Mouse (Mus musculus): ENCODE measurements around the gene Lhfp. TPM values are rescaled to one million over a fixed set of nuclear protein-coding genes. Genes with fewer than 3 reads are reported as not detected.

The Lhfp gene
- polyA plus RNA-seq, 1 experiment from 2014 or later: 37.4 TPM

GRCm38 (mm10) chr3:53036076-53036475 is 5.3 kb upstream of the Lhfp start:
- H3K36me3 ChIP-seq (ENCODE audit: control insufficient read depth, insufficient read depth, low read length): no peaks in the 10 kb centered on the region
- no peak for TF ChIP-seq CTCF (IDR thresholded peaks at IDR 0.05; ENCODE audit: low read depth)
- no peak for TF ChIP-seq EP300 (optimal IDR thresholded peaks at IDR 0.05)
- no peaks in the 10 kb centered on the region for H3K4me1 ChIP-seq (replicated peaks; ENCODE audit: control insufficient read depth, insufficient read depth)
- H3K4me3 ChIP-seq (ENCODE audit: low read depth, low read length): no peak overlapping the region
- ATAC-seq (ENCODE audit: low FRiP score, low TSS enrichment) (no peak), DNase-seq (ENCODE audit: low spot score) (no peak)
- H3K9ac ChIP-seq (ENCODE audit: low read length): no peak overlapping the region
- WGBS: 65% methylated on average over 5 of the region's 5 CpGs
- no peak overlapping the region for H3K4me2 ChIP-seq (replicated peaks; ENCODE audit: low read depth)
- no peaks in the 10 kb centered on the region for H3K9me3 ChIP-seq (ENCODE audit: control insufficient read depth, low read length)
- no peaks in the 10 kb centered on the region for H3K27me3 ChIP-seq (ENCODE audit: control insufficient read depth, insufficient read depth, low read length)
- H3K27ac ChIP-seq (replicated peaks): no peak overlapping the region

DNA sequence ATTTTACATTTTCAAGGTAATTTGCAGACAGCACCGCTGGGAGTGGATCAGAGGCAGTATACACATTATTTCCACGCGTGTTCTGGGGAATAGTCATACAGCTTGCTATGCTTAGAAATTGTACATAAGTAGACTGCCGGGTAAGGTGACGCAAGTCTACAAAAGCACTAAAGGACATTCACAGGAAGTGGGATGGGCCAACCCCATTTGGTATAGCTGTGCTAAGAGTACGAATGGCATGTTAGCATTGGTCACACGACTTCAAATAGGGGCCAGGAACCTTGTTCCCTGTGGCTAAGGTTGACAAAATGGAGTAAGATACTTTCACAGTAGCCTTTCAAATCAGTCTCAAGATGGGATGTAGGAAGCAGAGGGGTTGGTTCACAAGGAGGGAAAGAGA is 4.4 kb upstream of the Lhfp start:
- Histone ChIP-seq H3K36me3 (ENCODE audit: control insufficient read depth, insufficient read depth, low read length) (no peaks in the 10 kb centered on the region), H3K4me2 (replicated peaks; ENCODE audit: low read depth) (no peak overlapping the region), H3K4me1 (replicated peaks; ENCODE audit: control insufficient read depth, insufficient read depth) (no peaks in the 10 kb centered on the region), H3K4me3 (ENCODE audit: low read depth, low read length) (no peak overlapping the region), H3K27ac (replicated peaks) (no peak overlapping the region), H3K27me3 (ENCODE audit: control insufficient read depth, insufficient read depth, low read length) (no peaks in the 10 kb centered on the region), H3K9me3 (ENCODE audit: control insufficient read depth, low read length) (no peaks in the 10 kb centered on the region), H3K9ac (ENCODE audit: low read length) (no peak overlapping the region)
- WGBS: 84% methylated on average over 7 of the region's 7 CpGs
- DNase-seq (ENCODE audit: low spot score) (no peak), ATAC-seq (ENCODE audit: low FRiP score, low TSS enrichment) (no peak)
- no peak for TF ChIP-seq EP300 (optimal IDR thresholded peaks at IDR 0.05)
- TF ChIP-seq CTCF (IDR thresholded peaks at IDR 0.05; ENCODE audit: low read depth): no peak

- TF ChIP-seq EP300 (optimal IDR thresholded peaks at IDR 0.05): no peak
- TF ChIP-seq CTCF (IDR thresholded peaks at IDR 0.05; ENCODE audit: low read depth): no peak
- Histone ChIP-seq H3K27ac (replicated peaks) (no peak overlapping the region), H3K9ac (ENCODE audit: low read length) (no peak overlapping the region), H3K4me3 (ENCODE audit: low read depth, low read length) (no peak overlapping the region), H3K36me3 (ENCODE audit: control insufficient read depth, insufficient read depth, low read length) (no peaks in the 10 kb centered on the region), H3K9me3 (ENCODE audit: control insufficient read depth, low read length) (no peaks in the 10 kb centered on the region), H3K4me2 (replicated peaks; ENCODE audit: low read depth) (no peak overlapping the region), H3K27me3 (ENCODE audit: control insufficient read depth, insufficient read depth, low read length) (no peaks in the 10 kb centered on the region), H3K4me1 (replicated peaks; ENCODE audit: control insufficient read depth, insufficient read depth) (no peaks in the 10 kb centered on the region)
- 68% methylated on average over 5 of the region's 5 CpGs for WGBS
- no peak for ATAC-seq (ENCODE audit: low FRiP score, low TSS enrichment)
- DNase-seq (ENCODE audit: low spot score): no peak
Measured at GRCm38 (mm10) chr3:53038913-53039312, 2.4 kb upstream of the Lhfp start.

GRCm38 (mm10) chr3:53039746-53040145 is 1.6 kb upstream of the Lhfp start:
- ATAC-seq (ENCODE audit: low FRiP score, low TSS enrichment): no peak
- no peak overlapping the region for H3K4me3 ChIP-seq (ENCODE audit: low read depth, low read length)
- no peak overlapping the region for H3K9ac ChIP-seq (ENCODE audit: low read length)
- DNase-seq (ENCODE audit: low spot score): no peak
- no peaks in the 10 kb centered on the region for H3K4me1 ChIP-seq (replicated peaks; ENCODE audit: control insufficient read depth, insufficient read depth)
- no peaks in the 10 kb centered on the region for H3K36me3 ChIP-seq (ENCODE audit: control insufficient read depth, insufficient read depth, low read length)
- H3K9me3 ChIP-seq (ENCODE audit: control insufficient read depth, low read length): no peaks in the 10 kb centered on the region
- WGBS: 69% methylated on average over 8 of the region's 8 CpGs
- H3K4me2 ChIP-seq (replicated peaks; ENCODE audit: low read depth): no peak overlapping the region
- no peak overlapping the region for H3K27ac ChIP-seq (replicated peaks)
- TF ChIP-seq CTCF (IDR thresholded peaks at IDR 0.05; ENCODE audit: low read depth) (no peak), EP300 (optimal IDR thresholded peaks at IDR 0.05) (no peak)
- H3K27me3 ChIP-seq (ENCODE audit: control insufficient read depth, insufficient read depth, low read length): no peaks in the 10 kb centered on the region

- peak overlapping the region; percentile 61 for H3K9ac ChIP-seq (ENCODE audit: low read length)
- no peaks in the 10 kb centered on the region for H3K36me3 ChIP-seq (ENCODE audit: control insufficient read depth, insufficient read depth, low read length)
- no peaks in the 10 kb centered on the region for H3K4me1 ChIP-seq (replicated peaks; ENCODE audit: control insufficient read depth, insufficient read depth)
- H3K27me3 ChIP-seq (ENCODE audit: control insufficient read depth, insufficient read depth, low read length): no peaks in the 10 kb centered on the region
- ATAC-seq (ENCODE audit: low FRiP score, low TSS enrichment) (no peak), DNase-seq (ENCODE audit: low spot score) (no peak)
- H3K4me3 ChIP-seq (ENCODE audit: low read depth, low read length): peak overlapping the region; percentile 63
- H3K4me2 ChIP-seq (replicated peaks; ENCODE audit: low read depth): peak overlapping the region; percentile 86
- 6% methylated on average over 15 of the region's 17 CpGs for WGBS
- TF ChIP-seq CTCF (IDR thresholded peaks at IDR 0.05; ENCODE audit: low read depth) (no peak), EP300 (optimal IDR thresholded peaks at IDR 0.05) (no peak)
- peak overlapping the region; percentile 58; the same call in 1 of the 2 replicates for H3K27ac ChIP-seq (replicated peaks)
- H3K9me3 ChIP-seq (ENCODE audit: control insufficient read depth, low read length): no peaks in the 10 kb centered on the region
Measured at GRCm38 (mm10) chr3:53040593-53041410, 526 bp upstream of the Lhfp start.

DNA sequence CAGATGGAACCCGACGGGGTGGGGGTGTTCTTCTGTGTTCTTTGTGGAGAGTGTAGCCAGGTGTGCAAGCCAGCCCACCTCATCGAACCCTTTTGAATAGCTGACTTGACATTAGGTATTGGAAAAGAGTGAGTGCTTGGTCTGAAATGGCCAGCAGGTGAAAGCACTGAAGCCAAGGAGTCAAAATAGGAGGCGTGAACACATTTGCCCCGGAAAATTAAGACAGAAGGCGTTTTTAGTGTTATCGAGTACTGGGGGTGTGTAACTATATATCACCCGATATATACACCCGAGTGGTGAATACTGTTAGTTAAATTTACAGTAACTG is 876 bp downstream of the Lhfp start:
- H3K27ac ChIP-seq (replicated peaks): no peak overlapping the region

More for the DNA sequence above, 876 bp downstream of the Lhfp start:
- Histone ChIP-seq H3K4me2 (replicated peaks; ENCODE audit: low read depth) (peak overlapping the region; percentile 86), H3K27me3 (ENCODE audit: control insufficient read depth, insufficient read depth, low read length) (no peaks in the 10 kb centered on the region), H3K4me1 (replicated peaks; ENCODE audit: control insufficient read depth, insufficient read depth) (no peaks in the 10 kb centered on the region), H3K9me3 (ENCODE audit: control insufficient read depth, low read length) (no peaks in the 10 kb centered on the region), H3K9ac (ENCODE audit: low read length) (peak overlapping the region; percentile 61; the same call in 1 of the 2 replicates), H3K36me3 (ENCODE audit: control insufficient read depth, insufficient read depth, low read length) (no peaks in the 10 kb centered on the region), H3K4me3 (ENCODE audit: low read depth, low read length) (peak overlapping the region; percentile 63)
- TF ChIP-seq EP300 (optimal IDR thresholded peaks at IDR 0.05) (no peak), CTCF (IDR thresholded peaks at IDR 0.05; ENCODE audit: low read depth) (no peak)
- DNase-seq (ENCODE audit: low spot score) (no peak), ATAC-seq (ENCODE audit: low FRiP score, low TSS enrichment) (no peak)
- WGBS: 14% methylated on average over 9 of the region's 9 CpGs
